Mouse (Mus musculus) megakaryocyte progenitor cell, adult 5-6 weeks (primary cell): ENCODE data around the gene 4930467E23Rik. TPM values are rescaled to one million over a fixed set of nuclear protein-coding genes. Genes with fewer than 3 reads are reported as not detected.
"Not testable (repeated sequence)": the region's sequence is repeated elsewhere in the genome, so short reads cannot be mapped to it uniquely, and the experiment has no call there.

ENCODE experiments used
- ATAC-seq: replicated peaks from 2 replicates; pipeline ENCODE4 v1.8.0; 2016; ENCODE audit warnings: mild to moderate bottlenecking, moderate TSS enrichment, inconsistent platforms; ENCODE audit not compliant: poor library complexity
- total RNA-seq, 2 experiments: library from RNA; stranded (forward) in 1 of 2; stranded (reverse) in 1 of 2; fragments of 157-497, 149-512 nt in 1 of 2; fragments of 200-1000 nt in 1 of 2; gene quantifications; 2 replicates each; pipeline versions ENCODE4 v1.2.3 to v1.2.4; 2015 to 2017

The 4930467E23Rik gene
- total RNA-seq (2015) (not detected in 2 replicates), total RNA-seq (2017) (not detected in 2 replicates)

DNA sequence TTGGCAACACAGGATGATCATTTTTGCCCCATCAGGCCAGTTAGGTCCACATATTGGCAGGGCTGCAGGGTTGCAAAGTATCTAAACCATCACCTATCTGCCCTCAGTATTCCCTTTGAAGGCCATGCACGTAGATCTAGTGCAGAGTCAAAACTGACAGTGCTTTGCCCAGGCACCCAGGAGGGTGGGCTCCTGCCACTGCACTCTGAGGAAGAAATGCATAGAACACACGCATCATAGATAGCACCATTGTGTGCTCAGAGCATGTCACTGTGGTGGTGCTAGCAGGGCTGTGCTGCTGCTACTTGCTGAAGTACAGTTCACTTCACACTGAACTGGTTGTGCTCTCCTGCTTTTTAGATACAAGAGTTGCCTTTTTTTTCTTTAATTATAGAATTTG is at the start of gene 4930467E23Rik:
Gene 4930467E23Rik, plus strand, starts transcription at position 301 of the 400 bp plus-strand sequence.
- ATAC-seq: not testable (repeated sequence)

DNA sequence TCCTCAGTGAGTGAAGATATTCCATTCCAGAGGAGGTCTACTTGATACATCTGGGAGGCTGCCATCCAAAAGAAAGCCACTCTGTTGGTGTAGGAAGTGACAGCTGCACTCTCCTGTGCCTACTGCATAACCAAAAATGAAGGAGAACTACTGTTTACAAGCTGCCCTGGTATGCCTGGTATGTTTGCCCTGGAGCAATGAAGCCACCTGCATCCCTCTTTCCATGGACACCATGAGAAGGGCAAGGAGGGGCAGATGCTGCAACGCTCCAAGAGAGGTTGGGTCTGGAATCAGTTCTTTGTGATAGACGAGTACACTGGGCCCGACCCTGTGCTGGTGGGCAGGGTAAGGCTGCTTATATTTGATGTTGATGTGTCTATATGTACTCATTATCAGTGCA is 47.1 kb upstream of the 4930467E23Rik start:
- ATAC-seq: not testable (repeated sequence)

DNA sequence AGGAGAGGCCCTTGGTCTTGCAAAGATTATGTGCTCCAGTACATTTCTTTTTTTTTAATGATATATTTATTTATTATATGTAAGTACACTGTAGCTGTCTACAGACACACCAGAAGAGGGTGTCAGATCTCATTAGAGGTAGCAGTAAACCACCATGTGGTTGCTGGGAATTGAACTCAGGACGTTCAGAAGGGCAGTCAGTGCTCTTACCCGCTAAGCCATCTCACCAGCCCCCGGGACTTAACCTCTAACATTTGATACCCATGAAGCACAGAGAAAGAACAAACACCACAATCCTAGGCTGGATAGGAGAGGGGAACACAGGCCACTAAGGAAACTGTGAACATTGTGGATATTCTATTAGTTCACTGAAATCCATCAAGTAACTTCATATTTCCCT is 43.9 kb upstream of the 4930467E23Rik start:
- ATAC-seq: not testable (repeated sequence)

DNA sequence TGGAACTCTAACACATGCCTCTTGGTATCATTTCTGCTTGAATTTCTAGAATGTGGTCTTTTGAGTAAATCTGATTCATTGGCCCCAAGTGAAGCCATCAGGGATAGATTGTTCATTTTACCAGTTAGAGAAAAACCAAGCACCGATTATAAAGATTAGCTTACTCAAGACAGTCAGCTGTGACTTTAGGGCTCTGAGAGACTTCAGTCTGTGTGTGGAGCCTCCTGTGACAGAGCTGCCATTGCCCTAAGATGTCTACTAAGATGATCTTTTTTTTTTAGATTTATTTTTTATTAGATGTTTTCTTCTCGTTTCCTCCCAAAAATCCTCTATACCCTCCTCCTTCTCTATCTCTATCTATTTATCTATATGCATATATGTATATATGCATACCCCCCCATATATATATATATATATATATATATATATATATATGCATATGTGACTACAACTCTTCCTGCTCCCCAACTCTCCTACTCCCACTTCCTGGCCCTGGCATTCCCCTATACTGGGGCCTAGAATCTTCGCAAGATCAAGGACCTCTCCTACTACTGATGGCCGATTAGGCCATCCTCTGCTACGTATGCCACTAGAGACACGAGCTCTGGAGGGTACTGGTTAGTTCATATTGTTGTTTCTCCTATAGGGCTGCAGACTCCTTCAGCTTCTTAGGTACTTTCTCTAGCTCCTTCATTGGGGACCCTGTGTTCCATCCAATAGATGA is 40.4 kb upstream of the 4930467E23Rik start:
- ATAC-seq: not testable (repeated sequence)

DNA sequence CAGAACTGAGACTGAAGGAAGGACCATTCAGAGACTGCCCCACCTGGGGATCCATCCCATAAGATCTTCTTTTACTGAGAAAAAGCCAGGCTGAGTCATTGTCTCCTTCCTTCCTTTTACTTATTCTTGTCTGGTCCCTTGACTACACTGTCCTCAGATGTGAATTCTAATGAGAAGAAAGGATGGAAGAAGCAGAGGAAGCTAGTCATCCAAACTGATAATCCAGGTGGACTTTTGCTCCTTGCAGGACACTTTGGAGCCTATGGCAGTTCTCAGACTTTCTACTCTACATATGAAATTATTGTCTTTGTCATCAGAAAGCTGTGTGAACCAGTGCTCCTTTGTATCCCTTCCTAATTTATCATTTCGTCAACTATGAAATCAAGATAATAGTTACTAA is 39.6 kb upstream of the 4930467E23Rik start:
- ATAC-seq: not testable (repeated sequence)

DNA sequence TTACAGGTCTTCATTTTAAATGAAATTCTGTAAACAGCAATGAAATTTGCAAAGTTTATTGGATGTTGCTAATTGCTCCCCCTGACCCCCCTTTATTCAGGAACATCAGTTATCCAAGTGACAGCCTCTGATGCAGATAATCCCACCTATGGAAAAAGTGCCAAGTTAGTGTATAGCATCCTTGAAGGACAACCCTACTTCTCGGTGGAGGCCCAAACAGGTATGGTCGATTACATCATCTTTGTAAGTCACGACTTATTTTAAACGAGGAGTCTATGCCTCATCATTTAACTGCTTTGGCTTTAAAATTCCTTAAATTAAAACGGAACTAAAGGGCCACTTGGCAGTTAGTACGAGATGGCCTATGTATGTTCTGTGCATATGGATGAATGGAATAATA is 38.0 kb upstream of the 4930467E23Rik start:
- ATAC-seq: not testable (repeated sequence)

DNA sequence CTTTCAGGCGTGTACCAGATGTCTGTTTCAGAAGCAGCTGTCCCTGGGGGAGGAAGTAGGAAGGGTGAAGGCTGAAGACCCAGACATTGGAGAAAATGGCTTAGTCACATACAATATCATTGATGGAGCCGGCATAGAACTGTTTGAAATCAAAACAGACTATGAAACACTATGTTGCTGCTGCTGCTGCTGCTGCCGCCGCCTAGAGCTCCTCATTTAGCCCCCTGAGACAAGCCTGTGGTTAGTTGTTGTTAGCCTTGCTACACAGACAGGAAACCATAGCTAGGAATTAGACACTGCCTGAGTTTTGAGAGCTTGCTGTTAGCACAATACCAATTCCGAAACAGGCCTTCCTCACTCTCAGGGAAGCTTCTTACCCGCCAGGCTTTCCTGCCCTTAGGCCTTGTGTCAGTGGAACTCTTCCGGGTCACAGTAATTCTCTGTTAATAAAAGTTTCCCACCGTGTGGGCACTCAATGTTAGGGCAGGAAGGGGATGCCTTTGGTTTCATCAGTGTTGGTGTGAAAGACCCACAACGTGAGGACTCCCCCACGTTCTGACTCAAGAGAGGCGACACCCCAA is 31.8 kb upstream of the 4930467E23Rik start:
- ATAC-seq: peak; percentile 64

DNA sequence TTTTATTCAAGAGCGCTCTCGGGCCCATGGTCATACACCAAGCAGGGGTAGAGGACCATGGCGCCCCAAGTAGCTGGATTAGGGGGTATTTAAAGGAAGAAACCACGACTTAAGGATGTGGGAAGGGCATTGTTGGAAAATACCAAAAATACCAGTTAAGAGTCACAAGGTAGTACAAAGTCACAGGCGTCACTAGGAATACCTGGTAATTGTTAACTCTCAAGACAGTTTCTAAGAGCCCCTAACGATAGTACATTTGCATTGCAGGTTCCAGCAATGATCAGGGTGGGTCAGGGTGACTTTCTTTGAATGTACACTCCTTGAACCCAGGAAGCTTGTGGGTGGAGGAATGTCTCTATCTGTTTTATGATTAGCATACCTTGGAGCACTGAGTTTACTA is 31.3 kb upstream of the 4930467E23Rik start:
- ATAC-seq: not testable (repeated sequence)

DNA sequence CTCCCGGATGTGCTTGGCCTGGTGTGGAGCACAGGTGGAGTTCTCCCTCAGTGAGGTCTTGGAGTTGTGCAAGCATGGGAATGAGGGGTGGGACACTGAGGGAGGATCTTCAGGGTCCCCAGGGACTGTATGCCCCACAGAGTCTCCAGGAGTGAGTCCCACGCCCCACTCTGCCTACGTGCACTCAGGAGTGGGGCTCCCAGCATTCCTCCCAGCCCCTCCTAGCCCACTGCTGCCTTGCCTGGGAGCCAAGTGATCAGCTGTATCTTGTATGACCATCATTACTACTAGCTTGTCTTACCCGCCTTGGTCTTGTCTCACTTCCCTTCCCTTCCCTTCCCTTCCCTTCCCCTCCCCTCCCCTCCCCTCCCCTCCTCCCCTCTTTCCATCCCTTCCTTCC is 30.7 kb upstream of the 4930467E23Rik start:
- ATAC-seq: not testable (repeated sequence)

DNA sequence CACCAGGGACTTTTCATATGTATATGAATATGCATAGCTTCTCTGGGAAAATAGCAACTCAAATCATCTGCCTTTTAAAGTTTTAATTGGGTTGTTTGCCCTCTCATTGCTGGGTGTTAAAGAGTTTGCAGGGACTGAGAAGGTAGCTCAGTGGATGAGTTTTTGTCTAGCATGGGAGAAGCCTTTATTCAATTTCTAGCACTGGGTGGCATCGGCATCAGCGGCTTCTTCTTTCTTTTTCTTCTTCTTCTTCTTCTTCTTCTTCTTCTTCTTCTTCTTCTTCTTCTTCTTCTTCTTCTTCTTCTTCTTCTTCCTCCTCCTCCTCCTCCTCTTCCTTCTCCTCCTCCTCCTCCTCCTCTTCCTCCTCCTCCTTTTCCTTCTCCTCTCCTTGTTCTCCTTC is 28.1 kb upstream of the 4930467E23Rik start:
- not testable (repeated sequence) for ATAC-seq

DNA sequence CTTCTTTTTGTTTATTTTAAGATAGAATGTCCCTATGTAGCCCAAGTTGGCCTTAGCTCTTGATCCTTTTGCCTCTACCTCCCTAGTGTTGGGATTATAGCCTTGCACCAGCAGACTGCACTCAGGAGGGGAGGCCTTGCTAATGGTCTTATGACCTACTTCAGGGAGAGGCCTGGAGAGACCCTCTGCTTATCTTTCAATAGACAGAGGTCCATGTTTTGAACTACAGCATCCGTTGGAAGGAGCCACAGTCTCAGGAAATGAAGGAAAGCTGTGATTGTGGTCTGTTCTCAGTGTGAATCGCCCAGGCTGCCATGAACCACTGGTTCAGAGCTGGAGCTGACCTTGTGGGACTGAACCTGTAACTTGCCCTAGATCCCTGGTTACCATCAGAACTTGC is 27.1 kb upstream of the 4930467E23Rik start:
- not testable (repeated sequence) for ATAC-seq

DNA sequence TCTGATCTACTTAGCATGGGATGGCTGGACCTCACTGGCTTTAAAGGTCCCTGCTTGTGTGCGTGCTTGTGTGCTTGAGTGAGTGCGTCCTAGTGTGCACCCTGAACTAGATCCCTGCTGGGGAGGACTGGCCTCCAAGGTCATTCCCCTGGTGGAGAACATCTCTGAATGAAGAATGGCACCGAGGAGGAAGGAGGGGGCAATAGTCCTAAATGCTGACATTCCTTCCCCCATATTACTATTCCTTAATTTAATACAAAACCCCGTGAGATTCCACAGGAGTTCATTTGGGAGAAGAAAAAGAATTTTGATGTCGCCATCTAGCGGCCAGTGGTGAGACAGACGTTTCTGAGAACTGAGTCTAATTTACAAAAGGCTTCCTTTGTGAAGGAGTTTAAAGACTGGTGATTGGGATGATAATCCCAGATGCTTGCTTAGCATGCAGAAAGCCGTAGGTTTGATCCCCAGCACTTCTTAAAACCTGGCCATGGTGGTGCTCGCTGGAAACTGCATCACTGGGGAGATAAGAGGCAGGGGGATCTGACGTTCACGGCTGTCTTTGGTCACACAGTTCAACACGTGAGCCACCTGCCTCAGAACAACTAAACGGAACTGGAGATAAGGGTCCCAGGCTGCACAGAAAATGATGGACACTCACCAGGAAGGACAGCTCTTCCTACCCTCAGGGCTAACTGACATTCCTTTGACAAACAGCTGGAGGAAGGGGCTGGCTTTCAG is 26.2 kb upstream of the 4930467E23Rik start:
- ATAC-seq: peak; percentile 81

DNA sequence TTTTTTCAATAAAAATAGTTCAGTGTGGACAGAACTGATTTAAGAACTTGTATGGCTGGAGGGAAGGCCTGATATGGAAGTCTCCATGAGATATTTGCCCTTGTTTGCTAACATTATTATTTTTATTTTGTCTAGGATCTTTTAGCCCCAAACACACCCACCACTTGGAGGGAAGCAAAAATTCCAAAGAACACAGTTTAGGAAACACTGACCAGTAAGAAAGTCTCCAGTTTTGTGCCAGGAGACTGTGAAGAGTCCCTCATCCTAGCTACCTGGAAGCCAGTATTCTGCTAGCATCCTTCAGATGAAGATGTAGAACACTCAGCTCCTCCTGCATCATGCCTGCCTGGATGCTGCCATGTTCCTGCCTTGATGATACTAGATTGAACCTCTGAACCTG is 25.5 kb upstream of the 4930467E23Rik start:
- ATAC-seq: not testable (repeated sequence)

DNA sequence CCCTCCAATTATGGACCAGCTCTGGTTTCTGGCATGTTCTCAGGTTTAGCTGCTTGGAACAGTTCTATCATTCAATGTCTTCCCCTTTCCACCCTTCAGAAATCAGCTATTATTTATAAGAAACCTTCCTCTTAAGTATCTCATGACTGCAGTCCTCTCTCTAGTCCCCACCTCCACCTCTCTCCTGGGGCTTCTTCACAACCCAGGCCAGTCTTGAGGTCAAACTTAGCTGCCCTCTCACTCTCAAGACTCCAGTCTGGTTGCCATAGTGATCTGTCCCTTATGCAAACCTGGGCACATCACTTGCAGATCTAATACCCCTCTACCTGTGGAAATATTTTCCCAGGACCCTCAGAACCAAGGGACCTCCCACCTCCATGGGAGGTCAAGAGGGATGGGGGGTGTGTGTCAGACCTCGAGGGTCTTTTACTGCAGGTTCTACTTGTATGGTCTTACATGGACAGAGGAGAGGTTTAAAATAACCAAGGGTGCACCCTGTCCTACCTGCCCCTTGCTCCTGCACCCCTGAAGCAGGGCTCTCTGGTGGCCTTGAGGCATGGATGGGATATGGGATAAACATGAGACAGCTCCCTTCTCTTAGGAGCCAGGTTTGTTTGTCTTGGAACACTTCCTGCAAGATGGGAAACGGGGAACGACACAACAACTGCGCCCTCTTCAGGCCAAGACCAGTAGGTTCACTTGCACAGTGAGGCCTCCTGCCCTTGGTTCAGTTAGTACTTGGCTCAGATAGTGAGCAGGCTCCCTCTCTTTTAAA is 24.7 kb upstream of the 4930467E23Rik start:
- peak; percentile 73 for ATAC-seq

DNA sequence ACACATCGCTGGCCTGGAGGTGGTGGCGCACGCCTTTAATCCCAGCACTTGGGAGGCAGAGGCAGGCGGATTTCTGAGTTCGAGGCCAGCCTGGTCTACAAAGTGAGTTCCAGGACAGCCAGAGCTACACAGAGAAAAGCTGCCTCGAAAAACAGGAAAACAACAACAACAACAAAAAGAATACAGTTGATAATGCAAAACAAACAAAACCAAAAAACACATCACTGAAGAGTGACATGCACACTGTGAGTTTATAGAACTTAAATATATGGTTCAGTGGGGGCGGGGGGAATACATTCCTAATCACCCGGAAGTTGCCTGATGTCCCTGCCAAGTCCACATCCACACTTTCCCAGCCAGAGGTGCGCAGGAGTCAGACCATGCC is 24.2 kb upstream of the 4930467E23Rik start:
- ATAC-seq: not testable (repeated sequence)

DNA sequence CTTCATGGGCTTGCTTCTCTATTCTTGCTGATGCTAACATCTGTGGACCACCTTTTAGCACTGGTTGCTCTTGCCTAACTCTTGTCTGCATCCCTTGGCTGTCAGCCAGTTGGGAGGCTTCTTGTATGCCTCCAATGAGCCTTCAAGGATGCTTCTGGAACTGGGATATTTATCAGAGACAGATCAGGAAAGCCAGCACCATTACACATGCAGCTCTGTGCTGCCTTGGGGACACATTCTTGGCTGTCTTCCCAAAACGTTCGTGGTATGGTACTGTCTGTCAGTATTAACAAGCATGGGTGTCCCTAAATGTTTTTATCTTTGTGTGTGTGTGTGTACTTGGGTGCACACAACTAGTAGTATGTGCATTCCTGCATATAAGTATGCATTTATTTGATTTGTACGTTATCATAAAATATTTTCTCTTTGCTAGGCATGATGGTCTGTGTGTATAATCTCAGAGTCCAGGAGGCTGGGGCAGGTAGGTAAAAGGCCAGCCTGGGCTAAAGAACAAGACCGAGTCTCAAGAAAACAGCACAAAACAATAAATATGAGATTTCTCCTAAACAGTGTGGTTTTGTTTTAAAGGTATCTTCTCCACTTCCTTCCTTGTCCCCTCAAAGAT is 23.2 kb upstream of the 4930467E23Rik start:
- ATAC-seq: not testable (repeated sequence)

DNA sequence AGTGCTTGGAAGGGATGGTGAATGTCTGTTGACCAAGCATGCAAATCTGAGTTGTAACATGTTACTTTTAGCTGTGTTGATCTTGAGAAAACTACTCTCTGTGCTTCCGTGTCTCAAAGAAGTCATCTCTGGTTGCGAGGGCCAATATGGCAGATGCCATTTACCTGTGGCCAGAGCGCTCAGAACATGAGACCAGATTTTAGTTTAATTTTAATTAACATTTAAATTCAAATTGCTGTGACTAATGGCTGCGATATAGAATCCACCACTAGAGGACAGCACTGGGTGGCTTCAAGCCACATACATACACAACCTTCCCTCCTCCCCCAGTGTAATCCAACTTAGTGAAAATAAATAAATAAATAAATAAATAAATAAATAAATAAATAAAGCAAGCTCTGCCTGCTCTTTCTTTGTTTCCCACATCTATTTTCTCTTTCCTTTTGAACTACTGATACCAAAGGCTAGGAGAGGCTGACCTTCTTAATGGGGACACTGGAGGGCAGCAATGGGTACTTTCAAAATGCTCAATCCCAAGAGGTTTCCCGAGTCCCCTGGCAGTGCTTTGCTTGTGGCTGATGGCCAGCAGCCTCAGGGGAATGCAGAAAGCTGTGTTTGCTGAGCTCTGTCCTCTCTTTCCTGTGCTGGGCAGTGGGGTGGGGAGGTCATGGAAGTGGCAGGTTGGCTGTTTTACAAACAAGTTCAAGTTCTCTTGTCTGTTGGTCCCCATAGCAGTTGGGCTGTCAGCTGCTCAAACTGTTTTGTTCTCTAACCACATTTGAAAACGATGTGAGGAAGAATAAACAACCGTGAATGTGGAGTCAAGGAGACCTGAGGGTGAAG is 22.2 kb upstream of the 4930467E23Rik start:
- peak; percentile 61 for ATAC-seq

DNA sequence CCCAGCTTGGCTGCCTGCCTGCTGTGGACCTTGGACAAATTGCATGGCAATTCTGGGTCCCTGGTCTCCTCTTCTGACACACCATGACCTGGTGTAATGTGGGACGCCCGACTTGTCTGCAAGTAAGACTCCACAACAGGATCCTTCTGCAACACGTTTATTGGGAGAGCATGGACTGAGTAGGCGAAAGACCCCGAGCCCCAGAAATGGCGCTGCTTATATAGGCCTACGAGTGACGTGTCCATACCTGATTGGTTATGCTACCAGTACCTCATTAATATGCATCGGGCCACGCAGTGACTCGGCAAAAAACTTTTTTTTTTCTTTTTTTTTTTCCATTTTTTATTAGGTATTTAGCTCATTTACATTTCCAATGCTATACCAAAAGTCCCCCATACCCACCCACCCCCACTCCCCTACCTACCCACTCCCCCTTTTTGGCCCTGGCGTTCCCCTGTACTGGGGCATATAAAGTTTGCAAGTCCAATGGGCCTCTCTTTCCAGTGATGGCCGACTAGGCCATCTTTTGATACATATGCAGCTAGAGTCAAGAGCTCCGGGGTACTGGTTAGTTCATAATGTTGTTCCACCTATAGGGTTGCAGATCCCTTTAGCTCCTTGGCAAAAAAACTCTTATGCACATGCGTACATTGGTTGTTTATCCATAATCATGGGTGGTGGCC is 21.5 kb upstream of the 4930467E23Rik start:
- ATAC-seq: not testable (repeated sequence)

DNA sequence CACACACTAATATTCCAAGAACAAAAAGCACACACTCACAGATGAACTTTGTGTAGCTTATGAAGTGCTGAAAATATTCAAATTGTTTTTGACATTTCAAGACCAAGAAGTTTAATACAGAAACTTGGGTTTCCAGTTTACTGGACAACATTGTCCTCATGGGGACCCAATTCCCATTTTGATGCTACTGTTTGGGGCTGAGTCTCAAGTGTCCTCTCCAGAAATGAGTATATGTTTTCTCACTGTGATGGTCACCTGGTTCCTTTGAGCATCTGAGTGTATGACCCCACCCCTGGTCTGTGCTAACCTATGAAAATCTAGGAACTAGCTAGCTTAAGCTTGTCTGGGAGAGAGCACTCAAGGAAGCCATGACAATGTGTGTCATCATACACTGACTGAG is 20.4 kb upstream of the 4930467E23Rik start:
- not testable (repeated sequence) for ATAC-seq
